Mouse (Mus musculus) forebrain, embryonic 15.5 days (tissue): ENCODE results near the gene Moap1. TPM values are rescaled to one million over a fixed set of nuclear protein-coding genes. Genes with fewer than 3 reads are reported as not detected.

Experiments
- ATAC-seq: fragments of 200-750 bp; cut with Nextera tagmentation; replicated peaks from 2 replicates; pipeline ENCODE4 v1.8.0; 2017; ENCODE audit warnings: mild to moderate bottlenecking, moderate TSS enrichment, moderate library complexity
- H3K27ac ChIP-seq: fragments of 300-500 bp; sonication (generic); replicated peaks from 2 replicates; pipeline ENCODE4 v1.5.1; 2015; ENCODE audit warnings: mild to moderate bottlenecking, inconsistent platforms
- H3K27me3 ChIP-seq: fragments of 300-500 bp; sonication (generic); 2 replicates; pipeline ENCODE4 v1.6.1; 2015; ENCODE audit warnings: inconsistent platforms
- H3K36me3 ChIP-seq: fragments of 300-500 bp; sonication (generic); 2 replicates; pipeline ENCODE4 v1.6.1; 2015; ENCODE audit warnings: mild to moderate bottlenecking, inconsistent platforms
- H3K4me1 ChIP-seq: fragments of 300-500 bp; sonication (generic); 2 replicates; pipeline ENCODE4 v1.6.1; 2015; ENCODE audit warnings: inconsistent platforms
- H3K4me2 ChIP-seq: fragments of 300-500 bp; sonication (generic); replicated peaks from 2 replicates; pipeline ENCODE4 v1.6.1; 2015; ENCODE audit warnings: mild to moderate bottlenecking, inconsistent platforms
- H3K4me3 ChIP-seq: fragments of 300-500 bp; sonication (generic); 2 replicates; pipeline ENCODE4 v1.5.1; 2015; ENCODE audit warnings: mild to moderate bottlenecking, inconsistent platforms
- H3K9ac ChIP-seq: fragments of 300-500 bp; sonication (generic); replicated peaks from 2 replicates; pipeline ENCODE4 v1.6.1; 2015; ENCODE audit warnings: mild to moderate bottlenecking, inconsistent platforms
- H3K9me3 ChIP-seq: fragments of 300-500 bp; sonication (generic); 2 replicates; pipeline ENCODE4 v1.6.1; 2016; ENCODE audit warnings: inconsistent platforms
- WGBS: fragments of 180-500 bp; shearing (Covaris S2); methylation state at CpG from one replicate; pipeline ENCODE4 v1.1.7; 2015; ENCODE audit warnings: mixed read lengths; 5-methylcytosine and 5-hydroxymethylcytosine counted together
- polyA plus RNA-seq: library from polyadenylated mRNA; unstranded; fragments of >200 nt; fragmentation: Nextera tagmentation; extraction: Ambion mirVana; gene quantifications from 2 replicates; pipeline ENCODE4 v1.2.1, GENCODE M21; 2015

Moap1 gene
- polyA plus RNA-seq, 1 experiment from 2014 or later: 53.2 TPM

- Histone ChIP-seq H3K4me1 (no peaks in the 10 kb centered on the region), H3K4me2 (no peak overlapping the region), H3K9me3 (no peaks in the 10 kb centered on the region), H3K4me3 (no peak overlapping the region), H3K9ac (no peak overlapping the region), H3K27me3 (no peaks in the 10 kb centered on the region), H3K36me3 (no peaks in the 10 kb centered on the region), H3K27ac (no peak overlapping the region)
- 81% methylated on average over 20 of the region's 20 CpGs for WGBS
- ATAC-seq: no peak
Measured at GRCm38 (mm10) chr12:102713153-102713865, 30.2 kb downstream of the Moap1 start.

GRCm38 (mm10) chr12:102710851-102711375 lies 32.5 kb downstream of the Moap1 start:
- Histone ChIP-seq H3K9ac (no peak overlapping the region), H3K27ac (no peak overlapping the region), H3K27me3 (no peaks in the 10 kb centered on the region), H3K4me3 (no peak overlapping the region), H3K4me1 (peaks cover 1% of the 10 kb centered on the region), H3K36me3 (no peaks in the 10 kb centered on the region), H3K4me2 (no peak overlapping the region), H3K9me3 (no peaks in the 10 kb centered on the region)
- no peak for ATAC-seq
- 57% methylated on average over 4 of the region's 4 CpGs for WGBS

- peaks cover 9% of the 10 kb centered on the region for H3K4me1 ChIP-seq
- no peak overlapping the region for H3K27ac ChIP-seq
- no peak overlapping the region for H3K4me3 ChIP-seq
- H3K9me3 ChIP-seq: no peaks in the 10 kb centered on the region
- 83% methylated on average over 5 of the region's 5 CpGs for WGBS
- H3K9ac ChIP-seq: no peak overlapping the region
- no peaks in the 10 kb centered on the region for H3K36me3 ChIP-seq
- H3K27me3 ChIP-seq: no peaks in the 10 kb centered on the region
- no peak overlapping the region for H3K4me2 ChIP-seq
- no peak for ATAC-seq
Measured at GRCm38 (mm10) chr12:102709896-102710295, 33.6 kb downstream of the Moap1 start.

GRCm38 (mm10) chr12:102708220-102708619 lies 35.2 kb downstream of the Moap1 start:
- Histone ChIP-seq H3K4me1 (peaks cover 19% of the 10 kb centered on the region), H3K27ac (no peak overlapping the region), H3K4me3 (no peak overlapping the region), H3K36me3 (no peaks in the 10 kb centered on the region), H3K4me2 (no peak overlapping the region), H3K9ac (no peak overlapping the region), H3K27me3 (no peaks in the 10 kb centered on the region), H3K9me3 (no peaks in the 10 kb centered on the region)
- no peak for ATAC-seq
- 79% methylated on average over 11 of the region's 11 CpGs for WGBS

GRCm38 (mm10) chr12:102706833-102707463 lies 36.5 kb downstream of the Moap1 start:
- H3K9me3 ChIP-seq: no peaks in the 10 kb centered on the region
- peaks cover 32% of the 10 kb centered on the region for H3K4me1 ChIP-seq
- no peak overlapping the region for H3K9ac ChIP-seq
- H3K4me3 ChIP-seq: no peak overlapping the region
- no peak overlapping the region for H3K4me2 ChIP-seq
- H3K27ac ChIP-seq: no peak overlapping the region
- no peaks in the 10 kb centered on the region for H3K36me3 ChIP-seq
- H3K27me3 ChIP-seq: no peaks in the 10 kb centered on the region
- no peak for ATAC-seq
- WGBS: 92% methylated on average over 10 of the region's 10 CpGs

- H3K27me3 ChIP-seq: no peaks in the 10 kb centered on the region
- no peaks in the 10 kb centered on the region for H3K9me3 ChIP-seq
- H3K9ac ChIP-seq: no peak overlapping the region
- H3K4me1 ChIP-seq: peaks cover 35% of the 10 kb centered on the region
- H3K4me3 ChIP-seq: peak overlapping the region; percentile 88
- H3K4me2 ChIP-seq: peak overlapping the region; percentile 71
- peak overlapping the region; percentile 95; the same call in 1 of the 2 replicates for H3K27ac ChIP-seq
- no peak for ATAC-seq
- 59% methylated on average over 6 of the region's 6 CpGs for WGBS
- H3K36me3 ChIP-seq: no peaks in the 10 kb centered on the region
Measured at GRCm38 (mm10) chr12:102705906-102706640, 37.4 kb downstream of the Moap1 start.

- H3K36me3 ChIP-seq: no peaks in the 10 kb centered on the region
- H3K9ac ChIP-seq: peak overlapping the region; percentile 81
- under 1% methylated on average over 38 of the region's 45 CpGs for WGBS
- no peaks in the 10 kb centered on the region for H3K9me3 ChIP-seq
- H3K27me3 ChIP-seq: no peaks in the 10 kb centered on the region
- H3K4me3 ChIP-seq: peak overlapping the region; percentile 88
- peak overlapping the region; percentile 71 for H3K4me2 ChIP-seq
- peaks cover 42% of the 10 kb centered on the region for H3K4me1 ChIP-seq
- peak; percentile 73 for ATAC-seq
- H3K27ac ChIP-seq: peak overlapping the region; percentile 95
Measured at GRCm38 (mm10) chr12:102705216-102705871, 38.1 kb downstream of the Moap1 start.

- H3K4me1 ChIP-seq: peaks cover 48% of the 10 kb centered on the region
- peak within 1 kb of the TSS; percentile 95 for H3K27ac ChIP-seq
- ATAC-seq: peak; percentile 91
- no peaks in the 10 kb centered on the region for H3K36me3 ChIP-seq
- H3K9me3 ChIP-seq: no peaks in the 10 kb centered on the region
- no peaks in the 10 kb centered on the region for H3K27me3 ChIP-seq
- WGBS: 0% methylated on average over 64 of the region's 105 CpGs
- H3K4me2 ChIP-seq: peak within 1 kb of the TSS; percentile 71
- peak within 1 kb of the TSS; percentile 88 for H3K4me3 ChIP-seq
- H3K9ac ChIP-seq: peak within 1 kb of the TSS; percentile 81
Measured at GRCm38 (mm10) chr12:102704457-102705198, 38.8 kb downstream of the Moap1 start, which contains the start of gene Itpk1. TSS of gene Itpk1 (minus strand) at chr12:102704930.

- Histone ChIP-seq H3K27ac (peak overlapping the region; percentile 57), H3K4me3 (peak overlapping the region; percentile 88), H3K4me2 (peak overlapping the region; percentile 71), H3K9ac (peak overlapping the region; percentile 76), H3K27me3 (no peaks in the 10 kb centered on the region), H3K9me3 (no peaks in the 10 kb centered on the region), H3K4me1 (peaks cover 55% of the 10 kb centered on the region), H3K36me3 (no peaks in the 10 kb centered on the region)
- ATAC-seq: peak; percentile 23
- under 1% methylated on average over 17 of the region's 17 CpGs for WGBS
Measured at GRCm38 (mm10) chr12:102703921-102704408, 39.5 kb downstream of the Moap1 start.

- H3K4me2 ChIP-seq: peak overlapping the region; percentile 71
- no peaks in the 10 kb centered on the region for H3K27me3 ChIP-seq
- peak overlapping the region; percentile 57 for H3K27ac ChIP-seq
- ATAC-seq: 0 out of 2 replicates have a peak, but pooled peaks have one; percentile 2
- no peaks in the 10 kb centered on the region for H3K9me3 ChIP-seq
- H3K4me3 ChIP-seq: peak overlapping the region; percentile 88
- no peaks in the 10 kb centered on the region for H3K36me3 ChIP-seq
- WGBS: 14% methylated on average over 6 of the region's 6 CpGs
- H3K4me1 ChIP-seq: peaks cover 60% of the 10 kb centered on the region
- H3K9ac ChIP-seq: peak overlapping the region; percentile 76
Measured at GRCm38 (mm10) chr12:102703441-102703840, 40.0 kb downstream of the Moap1 start.

- 3% methylated on average over 4 of the region's 4 CpGs for WGBS
- H3K27ac ChIP-seq: peak overlapping the region; percentile 57
- peaks cover 64% of the 10 kb centered on the region for H3K4me1 ChIP-seq
- no peaks in the 10 kb centered on the region for H3K9me3 ChIP-seq
- peak overlapping the region; percentile 88 for H3K4me3 ChIP-seq
- H3K36me3 ChIP-seq: no peaks in the 10 kb centered on the region
- peak overlapping the region; percentile 76 for H3K9ac ChIP-seq
- ATAC-seq: no peak
- H3K27me3 ChIP-seq: no peaks in the 10 kb centered on the region
- H3K4me2 ChIP-seq: peak overlapping the region; percentile 71
Measured at GRCm38 (mm10) chr12:102703111-102703412, 40.4 kb downstream of the Moap1 start.
